Mouse (Mus musculus) megakaryocyte, adult 5-6 weeks (primary cell): ENCODE data around the gene Grin2a. TPM values are rescaled to one million over a fixed set of nuclear protein-coding genes. Genes with fewer than 3 reads are reported as not detected.

Source experiments
- ATAC-seq: 2 replicates; pipeline ENCODE4 v1.8.0; 2016; ENCODE audit warnings: mild to moderate bottlenecking, inconsistent platforms; ENCODE audit not compliant: poor library complexity, severe bottlenecking
- total RNA-seq, 2 experiments: library from RNA; stranded (forward) in 1 of 2; stranded (reverse) in 1 of 2; fragments of 153-499, 151-499 nt in 1 of 2; fragments of 221-1000, 200-1000 nt in 1 of 2; gene quantifications; 2 replicates each; pipeline versions ENCODE4 v1.2.3 to v1.2.4; 2015 to 2017

Gene Grin2a
- total RNA-seq, 2 experiments from 2014 or later: 0.11 TPM; not detected in 1

DNA sequence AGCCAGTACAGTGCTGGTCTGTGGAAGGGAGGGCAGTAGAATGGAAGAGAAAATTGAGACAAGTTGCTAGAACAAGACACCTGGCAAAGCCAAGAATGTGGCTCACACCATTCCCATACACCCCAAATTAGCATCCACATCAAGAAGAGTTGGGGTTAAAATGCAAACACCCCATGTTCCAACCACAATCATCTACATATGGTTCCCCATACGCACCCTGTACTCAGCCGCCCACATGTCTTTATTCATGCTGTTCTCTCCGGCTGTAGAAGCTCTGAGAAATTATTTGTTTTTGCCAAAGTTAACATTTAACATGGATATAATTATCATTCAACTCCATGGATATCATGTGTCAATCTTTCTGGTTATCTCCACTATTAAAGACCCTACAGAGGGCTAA, 22.7 kb downstream of the Grin2a start:
- no peak for ATAC-seq

DNA sequence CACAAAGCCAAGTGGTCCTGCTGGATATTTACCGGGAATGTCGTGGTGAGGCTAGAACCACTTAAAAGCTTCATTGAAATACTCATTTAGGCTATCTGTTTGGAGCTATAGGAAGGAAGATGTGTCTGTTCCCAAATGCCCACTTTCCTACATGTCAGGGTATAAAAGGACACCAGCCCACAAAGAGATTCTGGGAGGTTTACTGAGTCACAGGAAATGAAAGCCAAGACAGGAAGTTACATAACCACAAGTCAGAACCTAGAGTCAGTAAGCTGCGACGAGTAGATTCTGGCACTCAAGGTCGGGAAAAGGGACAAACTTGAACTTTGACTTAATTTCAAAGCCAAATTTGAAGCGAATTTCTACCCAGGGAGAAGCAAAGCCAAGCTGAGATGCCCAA, 30.9 kb downstream of the Grin2a start:
- no peak for ATAC-seq

DNA sequence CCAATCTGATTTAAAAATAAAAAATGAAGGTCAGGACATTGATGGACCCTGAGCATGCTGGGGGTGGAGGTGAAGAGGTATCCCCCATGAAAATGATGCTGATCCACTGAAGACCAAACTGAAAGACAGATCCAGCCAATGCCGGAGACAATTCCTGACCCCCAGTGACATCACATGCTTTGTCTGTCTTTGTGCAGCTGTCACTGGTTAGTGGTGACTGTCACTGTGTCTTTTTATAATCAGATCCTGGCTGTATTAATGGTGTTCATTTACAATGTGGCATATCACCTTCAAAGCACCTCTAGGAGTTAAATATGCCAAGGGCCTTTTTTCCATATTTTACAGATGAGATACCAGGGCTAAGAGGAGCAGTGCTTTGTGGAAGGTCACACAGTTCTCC, 32.9 kb downstream of the Grin2a start:
- ATAC-seq: no peak

DNA sequence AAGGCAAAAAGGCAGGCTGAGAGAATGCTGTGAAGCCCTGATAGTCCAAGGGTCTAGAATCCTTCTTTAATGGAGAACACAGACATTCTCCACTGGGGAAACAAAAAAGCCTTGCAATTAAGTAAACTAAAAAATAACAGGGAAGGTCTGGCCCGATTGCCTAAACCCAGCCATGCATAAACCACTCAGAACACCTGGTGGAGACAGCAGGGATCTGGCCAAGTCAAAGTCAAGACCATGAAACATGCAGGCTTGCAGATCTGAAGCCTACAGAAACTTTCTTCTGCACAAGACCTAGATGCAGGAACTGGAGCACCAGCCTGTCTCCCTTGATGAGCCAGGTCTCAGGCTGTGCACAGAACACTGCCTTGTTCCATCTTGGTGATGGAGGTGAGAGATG, 36.0 kb downstream of the Grin2a start:
- no peak for ATAC-seq

DNA sequence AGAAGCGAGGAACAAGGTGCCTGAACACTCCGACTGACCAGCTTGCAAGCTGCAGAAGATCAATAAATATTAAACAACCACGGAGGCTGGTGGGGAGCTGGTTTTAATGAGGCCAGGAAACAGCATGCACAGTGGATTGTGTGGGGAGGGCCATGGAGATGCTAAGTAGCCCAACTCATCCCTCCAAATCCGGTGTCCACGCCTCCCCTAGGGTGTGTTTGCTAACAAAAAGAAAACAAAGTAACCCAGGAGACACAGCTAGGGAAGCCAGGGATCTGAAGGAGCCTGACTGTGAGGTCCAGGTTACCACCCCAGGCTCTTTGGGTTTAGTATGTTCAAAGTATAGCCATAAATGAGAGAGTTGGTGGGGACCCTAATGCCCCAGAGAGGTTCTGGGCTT, 41.1 kb downstream of the Grin2a start:
- ATAC-seq: no peak

DNA sequence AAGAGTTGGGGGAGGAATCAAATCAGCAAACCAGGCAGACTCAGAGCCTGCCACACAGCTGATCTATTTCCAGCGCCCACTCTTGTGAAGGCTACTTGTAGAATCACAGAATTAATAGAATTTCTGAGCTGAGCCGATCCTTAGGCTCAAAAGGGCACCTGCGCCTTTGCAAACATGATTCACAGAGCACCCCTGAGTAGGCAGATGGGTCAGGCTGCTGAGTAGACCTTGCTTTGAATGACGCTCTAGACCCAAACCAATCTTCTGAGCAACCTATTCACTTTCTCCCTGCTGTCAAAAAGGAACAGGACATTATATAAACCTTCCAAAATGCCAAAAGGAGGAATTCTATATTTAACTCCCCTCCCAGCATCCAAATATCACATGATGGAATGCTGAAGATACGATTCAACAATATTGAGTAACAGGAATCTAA, 41.9 kb downstream of the Grin2a start:
- no peak for ATAC-seq

DNA sequence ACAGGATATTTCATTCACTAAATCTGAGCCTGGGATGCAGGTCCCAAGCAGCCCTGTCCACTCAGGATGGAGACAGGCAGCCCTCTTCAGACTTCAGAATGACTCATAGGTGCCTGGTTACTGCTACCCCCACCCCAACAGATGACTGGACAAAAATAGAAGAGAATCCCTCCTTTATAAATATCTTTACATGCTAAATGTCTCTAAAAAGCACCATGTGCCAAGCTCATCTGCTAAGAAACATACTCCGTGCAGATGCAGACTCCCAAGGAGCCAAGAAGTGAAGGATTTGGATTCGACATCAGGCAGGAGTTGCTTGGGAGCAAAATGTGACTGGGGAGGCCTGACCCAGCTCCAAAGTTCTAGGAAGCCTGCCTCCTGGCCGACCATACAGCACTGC, 46.1 kb downstream of the Grin2a start:
- ATAC-seq: no peak

DNA sequence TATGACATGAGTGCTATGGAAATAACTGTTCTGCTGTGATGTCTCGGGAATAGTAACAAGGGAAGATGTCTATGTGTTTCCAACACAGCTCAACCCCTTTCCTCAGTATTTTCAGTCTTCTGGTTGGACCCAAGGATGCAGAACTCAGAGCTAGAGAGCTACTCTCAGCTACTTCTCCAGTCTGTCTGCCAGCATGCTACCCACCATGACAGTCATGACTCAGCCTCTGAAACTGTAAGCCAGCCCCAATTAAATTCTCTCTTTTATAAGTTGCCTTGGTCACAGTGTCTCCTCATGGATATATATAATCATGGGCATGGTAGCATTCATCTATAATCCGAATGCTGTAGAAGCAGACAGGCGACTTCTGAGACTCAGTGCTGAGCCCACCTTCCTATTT, 47.9 kb downstream of the Grin2a start:
- ATAC-seq: no peak

DNA sequence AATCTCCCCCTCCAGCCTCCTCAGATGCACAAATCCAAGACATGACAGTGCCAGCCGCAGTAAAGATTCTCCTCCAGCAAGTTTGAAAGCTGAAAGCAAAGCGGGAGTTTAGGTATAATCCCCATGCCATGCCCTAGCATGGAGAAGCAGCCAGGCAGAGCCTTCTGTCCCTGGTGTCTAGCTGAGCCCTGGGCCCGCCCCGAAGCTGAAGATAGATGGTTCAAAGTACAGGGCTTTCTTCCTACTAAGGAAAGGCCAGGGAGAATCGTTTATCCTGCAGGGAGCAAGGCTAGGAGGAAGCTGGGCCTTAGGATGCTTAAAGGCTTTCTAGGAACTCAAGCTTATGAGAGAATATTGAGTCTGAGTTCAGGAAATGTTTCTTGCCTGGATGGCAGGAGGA, 50.5 kb downstream of the Grin2a start:
- ATAC-seq: no peak

DNA sequence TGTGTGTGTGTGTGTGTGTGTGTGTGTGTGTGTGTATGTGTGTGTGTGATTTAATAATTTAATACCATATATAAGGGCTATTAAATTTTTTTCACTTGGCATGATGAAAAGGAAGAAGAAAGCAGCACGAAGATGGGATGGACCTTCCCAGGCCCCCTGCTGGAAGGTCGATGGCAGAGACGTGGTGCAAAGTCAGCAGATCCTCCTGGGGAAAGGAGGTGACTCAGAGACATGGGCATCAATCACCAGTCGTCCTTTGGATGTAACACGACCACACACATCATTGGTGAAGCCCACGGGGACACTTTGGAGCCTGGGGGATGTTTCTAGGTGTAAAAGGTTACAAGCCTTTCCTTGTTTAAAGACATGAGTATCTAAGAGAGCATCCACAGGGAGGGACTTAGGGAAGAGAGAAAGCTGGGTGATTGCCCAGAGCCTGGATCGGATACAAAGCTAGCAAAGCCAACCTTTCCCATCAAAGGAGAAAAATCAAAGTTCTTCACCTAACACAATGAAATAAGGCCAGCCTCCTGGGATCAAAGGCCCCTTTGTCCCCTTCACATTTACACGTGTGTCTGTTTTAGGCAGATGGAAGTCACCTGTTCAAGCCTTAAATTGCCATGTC, 53.9 kb downstream of the Grin2a start:
- ATAC-seq: no peak

DNA sequence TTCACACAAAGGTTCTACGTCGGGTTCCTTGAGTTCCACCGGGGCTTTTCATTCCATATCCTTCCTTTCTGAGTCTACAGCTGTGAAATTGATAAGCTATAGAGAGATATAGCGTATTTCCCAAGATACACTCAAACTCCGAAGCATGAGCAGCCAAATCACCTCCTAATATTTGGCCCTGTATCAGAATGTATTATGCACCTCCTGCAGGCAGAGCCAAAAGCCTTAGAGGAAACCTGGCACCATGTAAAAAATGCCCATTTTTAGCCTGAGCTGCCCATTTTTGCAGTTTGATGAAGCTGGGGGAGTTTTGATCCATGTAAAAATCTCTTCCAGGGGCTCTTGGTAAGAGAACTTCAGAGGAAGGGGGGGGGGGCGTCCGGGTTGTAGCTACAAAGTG, 54.6 kb downstream of the Grin2a start:
- no peak for ATAC-seq

DNA sequence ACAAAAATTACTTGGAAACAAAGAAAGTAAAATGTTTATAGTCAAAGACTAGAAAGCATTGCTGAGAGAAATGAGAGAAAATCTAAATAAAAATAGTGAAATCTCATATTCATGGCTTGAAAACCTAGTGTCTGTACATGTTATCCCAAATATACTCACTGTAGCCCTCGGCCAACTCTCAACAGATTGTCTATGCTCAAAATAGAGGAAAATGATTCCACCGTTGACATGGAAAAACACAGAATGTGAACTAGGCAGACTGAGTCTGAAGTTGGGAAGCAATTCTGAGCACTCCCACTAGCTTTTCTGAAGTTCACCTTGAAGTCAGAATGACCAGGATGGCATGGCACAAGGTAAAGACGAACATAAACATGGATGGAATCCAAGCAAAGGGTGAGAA, 84.7 kb downstream of the Grin2a start:
- ATAC-seq: no peak

DNA sequence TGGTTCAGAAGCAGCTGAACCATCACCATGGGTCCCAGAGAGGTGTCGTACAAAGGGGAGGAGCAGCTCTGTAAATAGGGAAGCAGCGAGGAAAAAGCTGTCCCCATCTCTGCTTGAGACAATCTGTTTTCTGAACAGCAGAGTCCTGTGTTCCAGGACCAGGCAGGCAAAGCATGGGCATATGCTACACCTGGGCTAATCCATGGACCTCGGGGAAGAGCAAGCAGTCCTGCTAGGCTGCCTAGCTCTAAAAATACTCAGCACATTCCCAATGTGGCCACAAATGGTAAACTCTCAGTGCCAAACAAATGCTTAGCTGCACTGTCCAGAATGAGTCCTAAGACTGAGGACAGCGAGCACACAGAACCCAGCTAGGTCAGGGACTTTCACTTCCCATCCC, 86.1 kb downstream of the Grin2a start:
- ATAC-seq: no peak

DNA sequence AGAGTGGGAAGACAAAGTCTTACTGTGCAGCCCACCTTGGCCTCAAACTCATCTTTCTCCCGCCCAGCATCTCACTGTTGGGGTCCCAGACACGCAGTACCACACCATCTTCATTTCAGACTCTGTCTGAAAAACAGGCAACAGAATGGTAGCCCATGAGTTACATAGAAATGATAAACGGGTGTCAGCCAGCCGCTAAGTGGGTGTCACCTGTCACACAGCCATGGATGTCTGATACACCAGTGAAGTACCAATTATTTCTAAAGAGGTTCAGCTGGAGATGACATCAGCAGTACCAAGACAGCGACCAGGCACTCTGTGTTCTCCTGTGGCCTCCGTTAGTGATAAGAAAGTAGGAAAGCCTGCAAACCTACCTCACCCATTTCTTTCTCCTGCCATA, 90.9 kb downstream of the Grin2a start:
- ATAC-seq: no peak

DNA sequence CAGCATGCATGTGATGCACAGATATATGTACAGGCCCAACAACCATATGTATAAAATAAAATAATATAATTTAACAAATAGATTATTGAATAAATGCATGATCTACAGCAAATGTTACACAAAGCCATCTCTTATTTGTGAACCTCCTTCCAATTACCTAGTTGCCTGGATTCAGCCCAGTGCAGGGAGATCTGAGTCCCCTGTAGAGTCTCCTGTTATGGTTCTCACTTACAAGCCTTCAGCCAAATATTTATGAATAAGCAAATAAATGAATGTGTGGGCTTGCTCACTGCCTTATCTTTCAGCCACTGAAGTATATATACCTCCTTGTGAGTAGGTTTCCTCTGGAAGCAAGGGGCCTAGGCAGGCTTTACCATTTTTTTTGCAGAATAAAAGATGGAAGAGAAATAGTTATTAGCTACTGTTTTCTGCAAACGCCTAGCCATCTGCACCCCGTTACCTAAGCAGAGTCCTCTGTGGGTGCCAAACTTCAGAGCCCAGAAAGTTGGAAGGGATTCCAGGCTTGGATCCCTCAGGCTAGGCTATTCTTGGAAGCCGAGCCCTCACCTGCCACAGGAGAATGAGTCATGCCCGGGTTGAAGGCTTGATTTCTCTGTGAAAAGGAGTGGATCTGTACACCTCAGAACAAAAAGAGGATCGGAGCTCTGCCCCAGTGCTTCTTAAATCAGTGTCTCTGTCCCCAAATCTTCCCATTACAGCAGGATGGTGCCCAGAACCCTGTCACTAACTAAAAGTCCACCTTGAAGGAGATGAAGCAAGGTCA, 92.5 kb downstream of the Grin2a start:
- ATAC-seq: no peak

DNA sequence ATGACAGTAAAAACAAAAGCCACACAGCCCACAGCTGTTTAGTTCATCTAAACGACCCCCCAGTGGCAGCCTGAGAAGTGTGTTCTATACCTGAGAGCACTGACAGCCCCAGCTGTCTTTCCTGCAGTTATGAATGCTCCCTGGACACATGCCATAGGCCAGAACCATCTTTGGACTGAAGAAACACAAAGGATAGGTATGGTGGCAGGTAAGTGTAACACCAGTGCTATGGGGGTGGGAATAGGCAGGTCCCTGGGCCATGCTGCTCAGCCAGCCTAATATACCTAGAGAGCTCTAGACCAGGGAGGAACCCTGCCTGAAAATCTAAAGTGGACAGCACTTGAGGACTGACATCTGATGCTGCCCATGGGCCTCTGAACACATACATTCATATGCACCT, 93.9 kb downstream of the Grin2a start:
- ATAC-seq: no peak

DNA sequence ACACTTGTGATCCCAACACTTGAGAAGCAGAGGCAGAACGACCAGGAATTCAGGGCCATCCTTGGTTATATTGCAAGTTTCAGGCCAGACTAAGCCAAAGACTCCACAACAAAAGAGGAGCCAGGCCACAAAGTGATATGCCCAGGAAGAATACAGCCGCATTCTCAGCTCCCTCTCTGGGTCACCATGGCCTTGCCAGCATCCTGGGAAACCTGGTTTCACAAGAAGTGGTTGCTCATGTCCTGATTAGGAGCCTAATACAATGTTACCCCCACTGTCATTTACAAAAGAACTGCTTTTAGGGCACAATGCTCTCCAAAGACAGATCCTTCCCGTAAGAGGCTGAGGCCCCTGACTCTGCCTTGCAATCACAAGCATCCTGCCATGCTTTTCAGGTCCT, 94.4 kb downstream of the Grin2a start:
- no peak for ATAC-seq

DNA sequence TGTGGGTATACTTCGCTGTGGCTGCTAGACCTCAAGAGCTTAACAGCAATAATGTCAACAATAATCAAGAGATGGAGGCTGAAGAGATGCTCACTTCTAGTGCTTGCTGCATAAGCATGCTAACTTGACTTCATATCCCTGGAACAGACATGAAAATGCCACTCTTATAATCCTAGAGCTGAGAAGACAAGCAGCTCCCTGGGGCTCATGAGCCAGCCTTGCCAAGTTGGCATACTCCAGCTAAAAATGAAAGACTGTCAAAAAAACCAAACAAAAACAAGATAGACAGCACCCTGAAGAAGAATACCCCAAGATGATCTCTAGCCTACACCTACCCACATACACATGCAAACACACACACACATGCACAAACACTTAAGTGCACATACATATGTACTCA, 95.2 kb downstream of the Grin2a start:
- ATAC-seq: no peak

DNA sequence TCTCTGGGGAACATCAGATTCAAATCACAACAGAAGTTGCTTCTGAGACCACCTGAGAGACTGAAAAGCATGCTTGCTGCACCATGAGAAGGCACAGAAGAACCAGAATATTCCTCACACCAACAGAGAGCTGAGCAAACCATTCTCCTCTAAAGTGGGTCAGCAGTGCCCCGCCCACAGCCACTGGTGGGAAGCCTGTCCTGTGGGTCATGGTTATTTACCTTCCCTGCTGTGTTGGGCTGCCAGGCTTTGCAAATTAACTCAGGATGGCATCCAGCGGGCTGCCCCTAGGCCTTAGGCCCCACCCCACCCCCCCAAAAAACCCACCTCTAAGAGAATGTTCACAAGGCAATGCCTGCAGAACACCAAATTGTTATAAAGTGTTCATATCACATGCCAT, 96.2 kb downstream of the Grin2a start:
- no peak for ATAC-seq

DNA sequence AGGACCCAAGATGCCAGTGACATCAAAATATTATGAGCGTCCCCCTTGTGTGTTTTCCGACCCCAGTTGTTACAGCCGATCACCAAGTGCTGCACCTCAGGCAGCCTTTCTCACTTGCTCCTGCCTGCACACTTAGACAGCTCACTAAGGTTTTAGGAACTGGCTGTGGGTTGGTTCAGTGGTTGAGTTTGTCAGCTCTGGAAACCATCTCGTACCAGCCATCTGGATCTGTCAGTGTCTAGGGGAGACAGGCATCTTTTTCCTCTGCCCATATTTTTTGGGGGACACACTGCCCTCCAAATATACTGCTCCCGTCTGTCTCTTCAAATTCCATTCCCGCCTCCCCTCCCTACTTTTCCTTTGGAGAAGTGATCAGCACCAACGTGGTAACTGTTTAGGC, 99.8 kb downstream of the Grin2a start:
- no peak for ATAC-seq

DNA sequence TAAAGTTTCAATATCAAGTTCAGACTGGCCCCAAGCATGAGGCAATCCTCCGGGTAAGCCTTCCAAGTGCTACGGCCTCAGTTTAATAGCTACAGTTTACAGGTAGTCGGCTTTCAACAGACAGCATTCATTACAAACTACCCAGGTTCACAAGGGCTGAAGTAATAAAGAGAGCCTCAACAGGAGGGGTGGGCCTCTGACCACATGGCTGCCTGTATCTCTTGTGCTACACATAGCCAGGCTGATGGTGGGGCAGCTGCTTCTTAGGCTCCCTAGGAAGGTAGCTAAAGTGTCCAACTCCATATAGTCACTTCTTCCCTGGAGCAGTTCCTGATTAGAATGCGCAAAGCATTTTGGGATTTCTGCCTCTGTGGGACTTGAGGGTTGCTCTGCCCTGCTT, 109.2 kb downstream of the Grin2a start:
- no peak for ATAC-seq

DNA sequence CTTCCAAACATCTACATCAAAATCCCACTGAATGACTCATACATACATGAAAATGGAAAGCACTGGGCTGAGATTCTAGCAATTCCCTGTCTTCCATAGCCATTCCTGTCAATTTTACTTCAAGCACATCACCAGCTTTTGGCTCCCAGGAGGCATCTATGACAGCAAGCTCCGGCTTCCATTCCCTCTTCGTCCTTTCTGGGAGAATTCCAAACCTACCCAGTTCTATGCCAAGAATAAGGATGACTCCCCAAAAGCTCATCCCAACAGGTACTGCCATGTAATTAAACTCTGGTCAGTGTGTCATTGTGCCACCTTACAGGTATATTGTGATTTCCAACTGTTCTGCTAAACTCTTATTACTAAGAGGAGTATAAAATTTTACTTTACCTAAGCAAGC, 111.2 kb downstream of the Grin2a start:
- no peak for ATAC-seq

DNA sequence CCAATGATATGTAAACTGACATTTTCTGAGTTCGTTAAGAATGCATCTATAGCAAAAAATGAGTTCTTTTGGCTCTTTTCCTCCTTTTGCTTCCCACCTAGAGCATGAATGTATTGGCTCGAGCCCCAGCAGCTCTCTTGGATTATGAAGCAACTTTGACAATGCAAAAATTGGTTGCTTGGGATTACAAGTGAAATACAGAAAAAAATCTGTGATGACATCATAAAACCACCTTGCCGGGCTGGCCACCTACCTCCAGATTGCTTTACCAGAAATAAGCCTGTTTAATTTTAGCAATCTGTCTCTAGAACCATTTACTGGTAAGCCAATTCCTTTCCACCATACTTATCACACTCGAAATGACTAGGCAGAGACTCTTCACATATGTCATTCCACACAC, 112.9 kb downstream of the Grin2a start:
- ATAC-seq: no peak
